Mouse (Mus musculus) heart, embryonic 11.5 days (tissue): ENCODE data around the gene Nr1h3. TPM values are rescaled to one million over a fixed set of nuclear protein-coding genes. Genes with fewer than 3 reads are reported as not detected.

Source experiments
- ATAC-seq: fragments of 200-750 bp; cut with Nextera tagmentation; replicated peaks from 2 replicates; pipeline ENCODE4 v1.8.0; 2017; ENCODE audit warnings: moderate library complexity; ENCODE audit not compliant: insufficient number of reproducible peaks, low FRiP score, low TSS enrichment
- H3K27ac ChIP-seq: fragments of 300-500 bp; sonication (generic); 2 replicates; pipeline ENCODE4 v1.5.1; 2014; ENCODE audit warnings: mild to moderate bottlenecking, low read depth, low read length
- H3K27me3 ChIP-seq: fragments of 300-500 bp; sonication (generic); 2 replicates; pipeline ENCODE4 v1.6.1; 2014; ENCODE audit warnings: mild to moderate bottlenecking, low read length, mixed read lengths; ENCODE audit not compliant: control insufficient read depth, insufficient read depth
- H3K36me3 ChIP-seq: fragments of 300-500 bp; sonication (generic); 2 replicates; pipeline ENCODE4 v1.6.1; 2014; ENCODE audit warnings: mild to moderate bottlenecking, low read length, moderate library complexity, mixed read lengths; ENCODE audit not compliant: control insufficient read depth, insufficient read depth
- H3K4me1 ChIP-seq: fragments of 300-500 bp; sonication (generic); 2 replicates; pipeline ENCODE4 v1.6.1; 2014; ENCODE audit warnings: low read length; ENCODE audit not compliant: control insufficient read depth, insufficient read depth
- H3K4me2 ChIP-seq: fragments of 300-500 bp; sonication (generic); 2 replicates; pipeline ENCODE4 v1.6.1; 2014; ENCODE audit warnings: mild to moderate bottlenecking, moderate library complexity
- H3K4me3 ChIP-seq: fragments of 300-500 bp; sonication (generic); 2 replicates; pipeline ENCODE4 v1.5.1; 2014; ENCODE audit warnings: low read depth, low read length
- H3K9ac ChIP-seq: fragments of 300-500 bp; sonication (generic); 2 replicates; pipeline ENCODE4 v1.6.1; 2014; ENCODE audit warnings: mild to moderate bottlenecking, low read depth, low read length, moderate library complexity
- H3K9me3 ChIP-seq: fragments of 300-500 bp; sonication (generic); replicated peaks from 2 replicates; pipeline ENCODE4 v1.6.1; 2016; ENCODE audit warnings: low read length; ENCODE audit not compliant: control insufficient read depth
- WGBS: fragments of 180-500 bp; shearing (Covaris S2); extraction: QIAGEN DNeasy Blood & Tissue Kit; methylation state at CpG from one replicate; pipeline ENCODE4 v1.1.7; 2014; ENCODE audit not compliant: insufficient replicate concordance; 5-methylcytosine and 5-hydroxymethylcytosine counted together
- polyA plus RNA-seq: library from polyadenylated mRNA; unstranded; fragments of >200 nt; fragmentation: Nextera tagmentation; extraction: Ambion mirVana; gene quantifications from 2 replicates; pipeline ENCODE4 v1.2.1, GENCODE M21; 2014

Gene Nr1h3
- polyA plus RNA-seq, 1 experiment from 2014 or later: 2.8 TPM

DNA sequence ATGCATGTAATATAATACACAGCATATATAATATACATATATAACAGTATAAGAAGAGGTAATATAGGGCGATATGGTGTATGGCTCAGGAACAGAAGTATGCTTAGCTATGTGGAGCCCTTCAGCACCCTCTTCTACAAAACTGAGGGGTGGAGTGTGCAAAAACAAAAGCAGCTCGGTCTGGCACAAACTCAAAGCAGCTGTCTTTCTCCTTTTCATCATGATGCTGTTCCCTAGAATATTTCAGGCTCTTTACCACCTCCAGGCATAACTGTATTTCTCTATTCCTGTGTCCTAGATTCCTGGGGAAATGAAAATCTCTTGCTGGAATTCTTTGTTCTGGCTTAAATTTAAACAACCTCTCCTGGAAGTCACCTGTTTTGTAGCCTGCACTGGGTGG lies 27.1 kb upstream of the Nr1h3 start:
- H3K4me3 ChIP-seq: no peak overlapping the region
- H3K27ac ChIP-seq: no peak overlapping the region
- H3K27me3 ChIP-seq: no peaks in the 10 kb centered on the region
- H3K4me1 ChIP-seq: no peaks in the 10 kb centered on the region
- ATAC-seq: no peak
- WGBS: 73% methylated on average over 2 of the region's 2 CpGs
- H3K36me3 ChIP-seq: no peaks in the 10 kb centered on the region
- H3K9ac ChIP-seq: no peak overlapping the region
- no peak overlapping the region for H3K4me2 ChIP-seq
- no peaks in the 10 kb centered on the region for H3K9me3 ChIP-seq

GRCm38 (mm10) chr2:91223614-91224013 lies 21.0 kb upstream of the Nr1h3 start:
- Histone ChIP-seq H3K27ac (no peak overlapping the region), H3K4me2 (no peak overlapping the region), H3K9ac (no peak overlapping the region), H3K9me3 (no peaks in the 10 kb centered on the region), H3K36me3 (no peaks in the 10 kb centered on the region), H3K27me3 (no peaks in the 10 kb centered on the region), H3K4me1 (no peaks in the 10 kb centered on the region), H3K4me3 (no peak overlapping the region)
- 82% methylated on average over 2 of the region's 2 CpGs for WGBS
- no peak for ATAC-seq

GRCm38 (mm10) chr2:91220501-91220900 lies 17.9 kb upstream of the Nr1h3 start:
- Histone ChIP-seq H3K27ac (no peak overlapping the region), H3K27me3 (no peaks in the 10 kb centered on the region), H3K36me3 (no peaks in the 10 kb centered on the region), H3K4me1 (no peaks in the 10 kb centered on the region), H3K9me3 (no peaks in the 10 kb centered on the region), H3K9ac (no peak overlapping the region), H3K4me2 (no peak overlapping the region), H3K4me3 (no peak overlapping the region)
- ATAC-seq: no peak
- whole genome bisulfite sequencing: 94% methylated on average over 3 of the region's 3 CpGs

- Histone ChIP-seq H3K27ac (no peak overlapping the region), H3K36me3 (peaks cover 3% of the 10 kb centered on the region), H3K4me2 (no peak overlapping the region), H3K27me3 (no peaks in the 10 kb centered on the region), H3K4me1 (no peaks in the 10 kb centered on the region), H3K4me3 (no peak overlapping the region), H3K9ac (no peak overlapping the region), H3K9me3 (no peaks in the 10 kb centered on the region)
- 67% methylated on average over 4 of the region's 4 CpGs for WGBS
- no peak for ATAC-seq
These were observed 14.4 kb upstream of the Nr1h3 start for GRCm38 (mm10) chr2:91217032-91217431.

GRCm38 (mm10) chr2:91213311-91213710 lies 10.7 kb upstream of the Nr1h3 start:
- Histone ChIP-seq H3K4me1 (no peaks in the 10 kb centered on the region), H3K36me3 (peaks cover 28% of the 10 kb centered on the region), H3K4me3 (no peak overlapping the region), H3K27me3 (no peaks in the 10 kb centered on the region), H3K27ac (no peak overlapping the region), H3K4me2 (no peak overlapping the region), H3K9ac (no peak overlapping the region), H3K9me3 (no peaks in the 10 kb centered on the region)
- no peak for ATAC-seq

DNA sequence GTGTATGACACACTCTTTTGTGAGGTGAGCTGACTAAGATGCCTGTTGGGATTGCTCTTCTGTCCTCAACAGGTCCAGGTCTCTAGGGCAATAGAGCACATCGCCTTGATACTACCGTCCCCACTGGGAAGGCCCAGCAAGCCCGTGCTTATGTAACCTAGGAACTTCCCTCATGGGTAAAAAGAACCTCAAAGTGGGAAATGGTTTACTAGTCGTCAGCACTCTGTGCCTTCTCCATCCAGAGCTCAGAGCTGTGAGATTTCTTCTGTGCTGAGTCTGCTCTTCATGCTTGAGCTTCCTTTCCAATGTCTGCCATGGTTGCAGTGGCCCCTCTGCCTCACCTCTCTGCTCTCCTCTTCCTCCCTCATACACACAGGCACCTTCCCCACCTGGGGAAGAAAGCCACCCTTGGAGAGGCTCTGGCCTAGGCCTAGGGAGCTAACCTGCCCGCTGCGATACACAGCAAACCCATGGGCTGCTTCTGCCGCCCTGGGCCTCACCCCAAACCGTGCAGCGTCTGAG lies 3.7 kb upstream of the Nr1h3 start:
- H3K4me2 ChIP-seq: no peak overlapping the region
- peaks cover 36% of the 10 kb centered on the region for H3K36me3 ChIP-seq
- no peak overlapping the region for H3K9ac ChIP-seq
- 90% methylated on average over 9 of the region's 9 CpGs for WGBS
- H3K4me1 ChIP-seq: peaks cover 4% of the 10 kb centered on the region
- no peak for ATAC-seq
- no peak overlapping the region for H3K4me3 ChIP-seq
- no peak overlapping the region for H3K27ac ChIP-seq
- H3K27me3 ChIP-seq: no peaks in the 10 kb centered on the region
- H3K9me3 ChIP-seq: no peaks in the 10 kb centered on the region

DNA sequence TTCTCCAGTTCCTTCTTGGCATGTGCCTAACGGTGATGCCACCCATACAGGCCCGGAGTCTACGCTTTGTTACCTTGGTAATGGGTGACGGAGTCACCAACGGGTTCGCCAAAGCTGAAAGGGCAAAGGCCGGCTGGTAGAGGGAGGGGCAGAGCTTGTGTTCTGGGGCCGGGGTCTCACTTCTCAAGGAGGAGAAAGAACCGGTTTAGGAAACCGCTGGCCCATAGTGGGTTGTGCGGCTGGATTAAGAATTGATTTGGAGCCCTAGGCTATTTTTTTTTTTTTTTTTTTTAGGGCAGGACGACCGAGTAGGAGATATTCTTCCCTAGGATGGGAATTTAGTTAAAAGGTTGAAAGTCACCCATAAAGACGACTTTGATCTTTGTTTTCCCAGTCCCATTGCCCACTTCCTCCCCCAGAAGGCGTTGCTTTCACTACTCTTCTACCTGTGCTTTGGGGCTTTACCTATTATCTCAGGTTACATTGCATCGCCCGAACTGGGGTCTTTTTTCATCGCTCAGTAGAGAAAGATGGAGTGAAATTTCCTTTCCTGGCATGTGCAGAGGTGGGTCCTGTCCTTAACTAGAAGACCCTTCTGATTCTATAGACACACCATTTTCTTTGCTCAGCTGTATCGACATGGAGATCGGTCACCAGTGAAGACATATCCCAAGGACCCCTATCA lies 480 bp upstream of the Nr1h3 start:
- Histone ChIP-seq H3K4me3 (peak overlapping the region; percentile 57), H3K9me3 (no peaks in the 10 kb centered on the region), H3K4me2 (peak overlapping the region; percentile 72), H3K27ac (peak overlapping the region; percentile 96), H3K36me3 (peaks cover 15% of the 10 kb centered on the region), H3K9ac (peak overlapping the region; percentile 90), H3K27me3 (no peaks in the 10 kb centered on the region), H3K4me1 (peaks cover 4% of the 10 kb centered on the region)
- no peak for ATAC-seq
- WGBS: 12% methylated on average over 20 of the region's 20 CpGs

GRCm38 (mm10) chr2:91198888-91199287 lies 3.7 kb downstream of the Nr1h3 start:
- WGBS: 81% methylated on average over 3 of the region's 3 CpGs

GRCm38 (mm10) chr2:91196577-91197001 lies 6.0 kb downstream of the Nr1h3 start:
- H3K9me3 ChIP-seq: no peaks in the 10 kb centered on the region
- no peak overlapping the region for H3K27ac ChIP-seq
- H3K4me2 ChIP-seq: no peak overlapping the region
- ATAC-seq: no peak
- no peak overlapping the region for H3K9ac ChIP-seq
- no peaks in the 10 kb centered on the region for H3K36me3 ChIP-seq
- H3K27me3 ChIP-seq: 0 out of 2 replicates have a peak, but pooled peaks cover 3% of the 10 kb centered on the region
- 43% methylated on average over 3 of the region's 3 CpGs for WGBS
- no peak overlapping the region for H3K4me3 ChIP-seq
- peaks cover 10% of the 10 kb centered on the region; the same call in 1 of the 2 replicates for H3K4me1 ChIP-seq

More at GRCm38 (mm10) chr2:91198888-91199287, 3.7 kb downstream of the Nr1h3 start:
- Histone ChIP-seq H3K4me1 (peaks cover 15% of the 10 kb centered on the region), H3K9ac (no peak overlapping the region), H3K4me2 (no peak overlapping the region), H3K36me3 (no peaks in the 10 kb centered on the region), H3K27ac (no peak overlapping the region), H3K27me3 (0 out of 2 replicates have a peak, but pooled peaks cover 3% of the 10 kb centered on the region), H3K9me3 (no peaks in the 10 kb centered on the region), H3K4me3 (no peak overlapping the region)
- no peak for ATAC-seq
